Mouse (Mus musculus) heart, adult 2 months (tissue): ENCODE results near the gene Gm7682. TPM values are rescaled to one million over a fixed set of nuclear protein-coding genes. Genes with fewer than 3 reads are reported as not detected.
"Not testable (repeated sequence)": the region's sequence is repeated elsewhere in the genome, so short reads cannot be mapped to it uniquely, and the experiment has no call there.

ENCODE experiments used
- DNase-seq, 2 experiments: peaks; one replicate each; pipeline ENCODE4 v3.0.0; 2021
- H3K27ac ChIP-seq: fragments of 200-600 bp; 2 replicates; pipeline ENCODE4 v1.8.1; 2022
- H3K27me3 ChIP-seq: fragments of 200-500 bp; 2 replicates; pipeline ENCODE4 v1.6.1; 2012; ENCODE audit warnings: mild to moderate bottlenecking, low read length, inconsistent platforms, mixed read lengths; ENCODE audit not compliant: control insufficient read depth, insufficient read depth
- H3K36me3 ChIP-seq: fragments of 200-500 bp; 2 replicates; pipeline ENCODE4 v1.6.1; 2012; ENCODE audit warnings: low read length, inconsistent platforms; ENCODE audit not compliant: control insufficient read depth, insufficient read depth
- H3K4me1 ChIP-seq: fragments of 200-500 bp; 2 replicates; pipeline ENCODE4 v1.6.1; 2011; ENCODE audit warnings: low read length; ENCODE audit not compliant: control insufficient read depth, insufficient read depth
- H3K4me3 ChIP-seq: fragments of 200-600 bp; 2 replicates; pipeline ENCODE4 v1.8.1; 2022
- H3K79me2 ChIP-seq: fragments of 200-500 bp; replicated peaks from 2 replicates; pipeline ENCODE4 v1.6.1; 2012; ENCODE audit warnings: mild to moderate bottlenecking, inconsistent platforms, low read length, moderate library complexity, mixed read lengths; ENCODE audit not compliant: control insufficient read depth, insufficient read depth
- H3K9ac ChIP-seq: fragments of 200-500 bp; 2 replicates; pipeline ENCODE4 v1.6.1; 2012; ENCODE audit warnings: low read depth, mild to moderate bottlenecking, control low read depth, inconsistent platforms, low read length, mixed read lengths
- WGBS: fragments of 180-500 bp; shearing (Covaris S2); methylation state at CpG from one replicate; pipeline ENCODE4 v1.1.7; 2018; 5-methylcytosine and 5-hydroxymethylcytosine counted together
- intact Hi-C: fragments of 180-260 bp; cut with DNase I; formaldehyde crosslinking; loops from one replicate; pipeline ENCODE4 v1.15.1; 2025
- long read RNA-seq: library from polyadenylated mRNA; stranded (forward); transcript quantifications from one replicate; pipeline ENCODE4 v2.0.0, GENCODE M21; 2021
- polyA plus RNA-seq: library from polyadenylated mRNA; depleted of rRNA; stranded (reverse); fragments of >200 nt; gene quantifications from 2 replicates; pipeline ENCODE4 v1.2.3, GENCODE M21; 2012; rRNA removed
- total RNA-seq, 2 experiments: library from RNA; stranded (reverse); gene quantifications; 2 replicates each; pipeline ENCODE4 v1.2.3; 2021

The Gm7682 gene
- total RNA-seq (not detected), polyA plus RNA-seq (not detected in 2 replicates)
- long read RNA-seq, result 0 reads

- intact Hi-C loops, result not testable (repeated sequence)
These were observed at the start of gene Gm7682 for GRCm38 (mm10) chr5:94445484-94445883. TSS of gene Gm7682 (plus strand) at chr5:94445784.

More at GRCm38 (mm10) chr5:94445484-94445883, at the start of gene Gm7682:
- H3K79me2 ChIP-seq, H3K36me3 ChIP-seq, H3K4me3 ChIP-seq, H3K27me3 ChIP-seq, H3K4me1 ChIP-seq, DNase-seq, H3K9ac ChIP-seq, H3K27ac ChIP-seq: not testable (repeated sequence)
- no CpG with 5 or more reads among the region's 3 CpGs for WGBS

Other genes starting within 250 kb of the Gm7682 start
- not detected for gene Gm3106, start 227.8 kb upstream of the Gm7682 start, total RNA-seq
- gene Gm3106, start 227.8 kb upstream of the Gm7682 start, polyA plus RNA-seq, result not detected in 2 replicates
- gene A430089I19Rik, start 139.0 kb upstream of the Gm7682 start, total RNA-seq, result not detected
- gene A430089I19Rik, start 139.0 kb upstream of the Gm7682 start, polyA plus RNA-seq, result not detected in 2 replicates
- gene Gm6502, start 131.3 kb upstream of the Gm7682 start, total RNA-seq, result not detected
- not detected in 2 replicates for gene Gm6502, start 131.3 kb upstream of the Gm7682 start, polyA plus RNA-seq
- not detected for gene AA792892, start 106.0 kb upstream of the Gm7682 start, total RNA-seq
- not detected in 2 replicates for gene AA792892, start 106.0 kb upstream of the Gm7682 start, polyA plus RNA-seq
- gene Gm3139, start 80.5 kb downstream of the Gm7682 start, total RNA-seq, result not detected
- gene Gm3139, start 80.5 kb downstream of the Gm7682 start, polyA plus RNA-seq, result not detected in 2 replicates
- gene Gm3147, start 170.6 kb downstream of the Gm7682 start, total RNA-seq, result not detected
- gene Gm3147, start 170.6 kb downstream of the Gm7682 start, polyA plus RNA-seq, result not detected in 2 replicates
- not detected for gene Gm6509, start 178.2 kb downstream of the Gm7682 start, total RNA-seq
- not detected in 2 replicates for gene Gm6509, start 178.2 kb downstream of the Gm7682 start, polyA plus RNA-seq
- gene Gm6205, start 202.6 kb downstream of the Gm7682 start, total RNA-seq, result not detected
- gene Gm6205, start 202.6 kb downstream of the Gm7682 start, polyA plus RNA-seq, result not detected in 2 replicates